Comparison of ENCODE assay signal across 8 mouse cellular contexts in the genomic region with DNA sequence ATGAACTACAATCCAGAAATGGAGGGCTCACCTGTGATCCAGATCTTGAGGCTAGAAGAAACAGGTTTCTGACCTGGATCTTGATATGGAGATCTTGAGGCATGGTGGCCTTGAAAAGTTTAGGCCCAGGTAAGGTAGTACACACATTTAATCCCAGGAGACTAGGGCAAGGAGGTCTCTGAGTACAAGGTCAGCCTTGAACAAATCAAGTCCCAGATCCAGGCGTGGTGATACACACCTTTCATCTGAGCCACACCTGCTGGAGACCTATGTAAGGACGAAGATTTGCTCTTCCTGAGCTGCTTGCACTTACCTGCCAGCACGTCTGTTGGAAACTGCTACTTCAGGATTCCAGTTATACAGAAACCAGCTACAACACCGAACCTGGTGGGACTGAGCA. TPM values are rescaled to one million over a fixed set of nuclear protein-coding genes. Genes with fewer than 3 reads are reported as not detected.
DNase-seq lines count a peak whose midpoint lies in the region; ATAC-seq and TF ChIP-seq lines count a peak whose summit lies in the region.

A gene (plus strand): TSS at position 301 of the 400 bp plus-strand sequence.

- H3K9me3 ChIP-seq in lung, embryonic 14.5 days (ENCODE audit: low read depth, low read length), result no peaks in the 10 kb centered on the region
- H3K9me3 ChIP-seq in embryonic facial prominence, embryonic 13.5 days, result no peaks in the 10 kb centered on the region
- H3K9me3 ChIP-seq in liver, embryonic 13.5 days (replicated peaks), result no peaks in the 10 kb centered on the region

- no peak within 1 kb of the TSS for H3K4me3 ChIP-seq in lung, embryonic 14.5 days (ENCODE audit: low read depth, low read length)
- H3K4me3 ChIP-seq in embryonic facial prominence, embryonic 13.5 days, result no peak within 1 kb of the TSS
- no peak within 1 kb of the TSS for H3K4me3 ChIP-seq in liver, embryonic 13.5 days (replicated peaks)

- H3K4me1 ChIP-seq in lung, embryonic 14.5 days (ENCODE audit: insufficient read depth), result no peaks in the 10 kb centered on the region
- 0 out of 2 replicates have a peak, but pooled peaks cover 3% of the 10 kb centered on the region for H3K4me1 ChIP-seq in embryonic facial prominence, embryonic 13.5 days
- H3K4me1 ChIP-seq in liver, embryonic 13.5 days (replicated peaks), result peaks cover 30% of the 10 kb centered on the region

- ATAC-seq in lung, embryonic 14.5 days (ENCODE audit: insufficient read depth), result no peak
- ATAC-seq in embryonic facial prominence, embryonic 13.5 days (ENCODE audit: insufficient number of reproducible peaks, insufficient read depth, low FRiP score, low TSS enrichment, low read depth), result no peak
- ATAC-seq in liver, embryonic 13.5 days (ENCODE audit: low read depth), result no peak

- no peak for TF ChIP-seq CTCF in lung, embryonic 14.5 days (IDR thresholded peaks at IDR 0.05; ENCODE audit: low read depth)

- no peak for DNase-seq in lung, embryonic 14.5 days
- no peak for DNase-seq in lung, postnatal 25 days (ENCODE audit: low spot score)
- no peak for DNase-seq in heart, postnatal 4 days
- DNase-seq in liver, embryonic 13.5 days, result no peak
- no peak for DNase-seq in testis, postnatal 14 days (ENCODE audit: low spot score)
- DNase-seq in urinary bladder, adult 18-20 months (ENCODE audit: low spot score in 2 of 2), result no peak
- no peak for DNase-seq in cerebellum, adult 11-12 months

- 79% methylated on average over 4 of the region's 4 CpGs for WGBS in lung, embryonic 14.5 days
- WGBS in embryonic facial prominence, embryonic 13.5 days, result 85% methylated on average over 4 of the region's 4 CpGs
- 74% methylated on average over 4 of the region's 4 CpGs for WGBS in liver, embryonic 13.5 days (ENCODE audit: insufficient replicate concordance)

- H3K9ac ChIP-seq in lung, embryonic 14.5 days, result no peak within 1 kb of the TSS
- H3K9ac ChIP-seq in embryonic facial prominence, embryonic 13.5 days, result no peak within 1 kb of the TSS
- no peak within 1 kb of the TSS for H3K9ac ChIP-seq in liver, embryonic 13.5 days

- H3K27ac ChIP-seq in lung, embryonic 14.5 days (ENCODE audit: low read depth), result no peak within 1 kb of the TSS
- H3K27ac ChIP-seq in embryonic facial prominence, embryonic 13.5 days, result no peak within 1 kb of the TSS
- no peak within 1 kb of the TSS for H3K27ac ChIP-seq in liver, embryonic 13.5 days

- no peaks in the 10 kb centered on the region for H3K27me3 ChIP-seq in lung, embryonic 14.5 days (ENCODE audit: insufficient read depth, low read length)
- 0 out of 2 replicates have a peak, but pooled peaks cover 4% of the 10 kb centered on the region for H3K27me3 ChIP-seq in embryonic facial prominence, embryonic 13.5 days
- H3K27me3 ChIP-seq in liver, embryonic 13.5 days, result no peaks in the 10 kb centered on the region

- no peak within 1 kb of the TSS for H3K4me2 ChIP-seq in lung, embryonic 14.5 days
- H3K4me2 ChIP-seq in embryonic facial prominence, embryonic 13.5 days, result no peak within 1 kb of the TSS
- H3K4me2 ChIP-seq in liver, embryonic 13.5 days, result no peak within 1 kb of the TSS

- no peaks in the 10 kb centered on the region for H3K36me3 ChIP-seq in lung, embryonic 14.5 days (ENCODE audit: insufficient read depth)
- H3K36me3 ChIP-seq in embryonic facial prominence, embryonic 13.5 days, result no peaks in the 10 kb centered on the region
- no peaks in the 10 kb centered on the region for H3K36me3 ChIP-seq in liver, embryonic 13.5 days

RNA-seq across cellular contexts. Expression of the gene that starts here (rescaled TPM):
- 27.1 and 27.8 TPM in 2 replicates for polyA plus RNA-seq in lung, embryonic 14.5 days (2014; fragmentation: Nextera tagmentation; extraction: Ambion mirVana)
- 22.9 and 29.7 TPM in 2 replicates for polyA plus RNA-seq in embryonic facial prominence, embryonic 13.5 days (2015; fragmentation: Nextera tagmentation; extraction: Ambion mirVana)
- 10 to 100 TPM; 26.7 to 26.9 TPM for total RNA-seq in heart, postnatal 4 days (2021)
- 12.9 and 18.4 TPM in 2 replicates for polyA plus RNA-seq in liver, embryonic 13.5 days (2015; fragmentation: Nextera tagmentation; extraction: Ambion mirVana)
